Mouse (Mus musculus) cerebellum, postnatal 36 days (tissue): ENCODE measurements at regions not wholly inside any gene's neighbourhood (a gene's known extent, or its start where the extent isn't known, plus 50 kb on each side); places are given as distances from the start of the nearest gene placed in this dataset.

Source experiments
- DNase-seq, 2 experiments: peaks; one replicate each; pipeline ENCODE4 v3.0.0; 2021 to 2022; ENCODE audit warnings: mixed read lengths in 2 of 2

- DNase-seq, result peak in 1 of 2 experiments; percentile 2
These were observed 1240.3 kb upstream of the Crim1 start for GRCm38 (mm10) chr17:76959786-76960185.
